Mouse (Mus musculus): ENCODE data around the gene Vps26a.

DNA sequence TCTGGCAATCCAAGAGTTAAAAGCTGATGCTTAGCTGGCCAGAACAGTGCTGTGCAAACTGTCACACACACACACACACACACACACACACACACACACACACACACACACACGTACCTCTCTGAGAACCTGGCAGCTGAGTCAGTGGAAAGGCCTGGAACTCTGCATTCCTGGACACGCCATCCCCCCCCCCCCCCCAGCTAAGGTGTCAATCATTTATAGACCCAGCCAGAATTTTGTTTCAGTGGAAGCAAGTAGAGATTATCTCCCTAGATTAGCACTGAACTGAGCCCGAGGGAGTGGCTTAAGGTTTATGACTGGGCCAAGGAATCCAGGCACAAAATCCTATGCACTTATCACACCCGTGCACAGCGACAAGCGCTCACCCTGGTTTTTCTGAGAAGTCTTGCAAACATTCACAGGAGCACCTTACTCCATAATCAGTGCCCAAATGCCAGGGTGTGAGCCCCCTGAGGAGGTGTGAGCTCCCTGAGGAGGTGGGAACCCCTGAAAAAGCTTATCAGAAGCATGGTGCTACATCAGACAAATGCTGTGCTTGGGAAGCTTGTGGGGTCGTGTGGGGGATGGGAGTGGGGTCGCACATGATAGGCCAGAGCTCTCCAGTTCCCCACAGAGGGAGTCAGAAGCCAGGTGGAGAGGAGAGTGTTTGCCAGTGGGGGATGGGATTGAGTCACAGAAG lies 73.5 kb downstream of the Vps26a start:
- TF ChIP-seq TAL1 (IDR thresholded peaks at IDR 0.05; ENCODE audit: low read length) (no peak), GATA1 (IDR thresholded peaks at IDR 0.05; ENCODE audit: low read length) (no peak)
